ENCODE assay signal across 9 mouse cellular contexts in genomic region chr19:10831424-10831823, GRCm38 (mm10). TPM values are rescaled to one million over a fixed set of nuclear protein-coding genes. Genes with fewer than 3 reads are reported as not detected.
DNase-seq lines count a peak whose midpoint lies in the region; ATAC-seq and TF ChIP-seq lines count a peak whose summit lies in the region.
"Had no signal": no experiment of that assay in that cellular context is flagged by ENCODE, and none has a peak within 500 bp of the region (broad histone marks: within the 10 kb centered on the region; RNA-seq: fewer than 3 reads in every experiment).

No protein-coding gene starts in this region.

- DNase-seq in forebrain, embryonic 10.5 days (ENCODE audit: extremely low spot score, low spot score): peak; percentile 62
- peak; percentile 40 for DNase-seq in c-Kit-positive CD71-positive TER-119-positive erythroid progenitor cells, embryonic 14.5 days (ENCODE audit: low spot score)
- DNase-seq in gastrocnemius, adult 8-10 months (ENCODE audit: low spot score in 2 of 2): peak; percentile 45 to 50
- DNase-seq in lung, postnatal 14 days: peak; percentile 81
- DNase-seq in spleen, postnatal 36 days (ENCODE audit: low spot score in 2 of 2): peak; percentile 66 to 73

- peak; percentile 85 for TF ChIP-seq CTCF in ES-Bruce4 (IDR thresholded peaks at IDR 0.05; ENCODE audit: low read depth, low read length)

- H3K9ac ChIP-seq in forebrain, embryonic 13.5 days: no peak overlapping the region
- no peak overlapping the region for H3K9ac ChIP-seq in ES-Bruce4 (ENCODE audit: low read depth, poor library complexity, severe bottlenecking)
- no peak overlapping the region for H3K9ac ChIP-seq in kidney, embryonic 16.5 days (replicated peaks; ENCODE audit: low read length)
- H3K9ac ChIP-seq: limb, embryonic 12.5 days had no signal

- H3K9me3 ChIP-seq in forebrain, embryonic 10.5 days: no peaks in the 10 kb centered on the region
- no peaks in the 10 kb centered on the region for H3K9me3 ChIP-seq in forebrain, embryonic 13.5 days (replicated peaks)
- no peaks in the 10 kb centered on the region for H3K9me3 ChIP-seq in ES-Bruce4 (replicated peaks; ENCODE audit: control insufficient read depth, insufficient read depth, low read length, poor library complexity, severe bottlenecking)
- no peaks in the 10 kb centered on the region for H3K9me3 ChIP-seq in kidney, embryonic 16.5 days (ENCODE audit: low read length)
- H3K9me3 ChIP-seq: limb, embryonic 12.5 days had no signal

- TF ChIP-seq POLR2A in ES-Bruce4 (IDR thresholded peaks at IDR 0.05; ENCODE audit: insufficient read depth, low read length): no peak

- no peaks in the 10 kb centered on the region for H3K4me1 ChIP-seq in forebrain, embryonic 10.5 days
- no peaks in the 10 kb centered on the region for H3K4me1 ChIP-seq in forebrain, embryonic 13.5 days
- peaks cover 2% of the 10 kb centered on the region for H3K4me1 ChIP-seq in ES-Bruce4 (ENCODE audit: control insufficient read depth, insufficient read depth, low read length)
- H3K4me1 ChIP-seq in kidney, embryonic 16.5 days (ENCODE audit: insufficient read depth, low read length): no peaks in the 10 kb centered on the region; the same call in 1 of the 2 replicates
- H3K4me1 ChIP-seq: limb, embryonic 12.5 days had no signal

- H3K36me3 ChIP-seq in forebrain, embryonic 10.5 days (replicated peaks): no peaks in the 10 kb centered on the region
- H3K36me3 ChIP-seq in forebrain, embryonic 13.5 days (ENCODE audit: poor library complexity, severe bottlenecking): no peaks in the 10 kb centered on the region
- no peaks in the 10 kb centered on the region for H3K36me3 ChIP-seq in ES-Bruce4 (ENCODE audit: control insufficient read depth, insufficient read depth, low read length, poor library complexity, severe bottlenecking)
- H3K36me3 ChIP-seq in kidney, embryonic 16.5 days (ENCODE audit: insufficient read depth, low read length): no peaks in the 10 kb centered on the region
- H3K36me3 ChIP-seq: limb, embryonic 12.5 days had no signal

- H3K4me2 ChIP-seq in forebrain, embryonic 13.5 days: no peak overlapping the region
- no peak overlapping the region for H3K4me2 ChIP-seq in kidney, embryonic 16.5 days (replicated peaks; ENCODE audit: low read depth, low read length)
- H3K4me2 ChIP-seq: limb, embryonic 12.5 days had no signal

- no peak overlapping the region for H3K4me3 ChIP-seq in forebrain, embryonic 10.5 days
- no peak overlapping the region for H3K4me3 ChIP-seq in forebrain, embryonic 13.5 days
- H3K4me3 ChIP-seq in ES-Bruce4 (ENCODE audit: low read depth, low read length): no peak overlapping the region
- H3K4me3 ChIP-seq in kidney, embryonic 16.5 days (ENCODE audit: low read length): no peak overlapping the region
- H3K4me3 ChIP-seq: limb, embryonic 12.5 days had no signal

- TF ChIP-seq EP300 in ES-Bruce4 (IDR thresholded peaks at IDR 0.05; ENCODE audit: insufficient read depth, low read depth, low read length): no peak

- no peaks in the 10 kb centered on the region for H3K27me3 ChIP-seq in forebrain, embryonic 10.5 days (ENCODE audit: poor library complexity, severe bottlenecking)
- no peaks in the 10 kb centered on the region for H3K27me3 ChIP-seq in forebrain, embryonic 13.5 days
- H3K27me3 ChIP-seq in ES-Bruce4 (ENCODE audit: control insufficient read depth, insufficient read depth, low read length, poor library complexity, severe bottlenecking): no peaks in the 10 kb centered on the region
- H3K27me3 ChIP-seq in kidney, embryonic 16.5 days (ENCODE audit: insufficient read depth, low read length): no peaks in the 10 kb centered on the region
- H3K27me3 ChIP-seq: limb, embryonic 12.5 days had no signal

- ATAC-seq in forebrain, embryonic 13.5 days: no peak
- ATAC-seq in kidney, embryonic 16.5 days (ENCODE audit: low FRiP score, low TSS enrichment): peak; percentile 65; the same call in 1 of the 2 replicates

- WGBS in forebrain, embryonic 10.5 days: 9% methylated on average over 5 of the region's 5 CpGs
- WGBS in forebrain, embryonic 13.5 days: 10% methylated on average over 5 of the region's 5 CpGs
- 8% methylated on average over 5 of the region's 5 CpGs for WGBS in kidney, embryonic 16.5 days

- H3K27ac ChIP-seq in forebrain, embryonic 10.5 days: no peak overlapping the region
- no peak overlapping the region for H3K27ac ChIP-seq in forebrain, embryonic 13.5 days
- no peak overlapping the region for H3K27ac ChIP-seq in ES-Bruce4 (ENCODE audit: insufficient read depth, low read length)
- no peak overlapping the region for H3K27ac ChIP-seq in kidney, embryonic 16.5 days (ENCODE audit: low read length)
- H3K27ac ChIP-seq: limb, embryonic 12.5 days had no signal

RNA-seq across cellular contexts. Expression of gene Cd6, which starts 1.6 kb away (rescaled TPM):
- polyA plus RNA-seq in forebrain, embryonic 10.5 days (2016; fragmentation: Nextera tagmentation; extraction: Ambion mirVana): not detected in 2 replicates
- not detected in 2 replicates for polyA plus RNA-seq in forebrain, embryonic 13.5 days (2015; fragmentation: Nextera tagmentation; extraction: Ambion mirVana)
- polyA plus RNA-seq in ES-Bruce4 (2011; ENCODE audit: insufficient read depth, insufficient read length, low read depth, missing spikeins): not detected in 2 replicates
- total RNA-seq in gastrocnemius, adult 8-10 months (2022): not detected
- 0.13 TPM in 1 of 2 replicates, not detected in the other for polyA plus RNA-seq in kidney, embryonic 16.5 days (2015; fragmentation: Nextera tagmentation; extraction: Ambion mirVana)
- polyA plus RNA-seq: limb, embryonic 12.5 days had no signal

RNA-seq across cellular contexts. Expression of gene Slc15a3, which starts 8.1 kb away (rescaled TPM):
- polyA plus RNA-seq in forebrain, embryonic 10.5 days (2016; fragmentation: Nextera tagmentation; extraction: Ambion mirVana): 0.32 and 0.37 TPM in 2 replicates
- polyA plus RNA-seq in forebrain, embryonic 13.5 days (2015; fragmentation: Nextera tagmentation; extraction: Ambion mirVana): 0.15 and 0.30 TPM in 2 replicates
- polyA plus RNA-seq in ES-Bruce4 (2011; ENCODE audit: insufficient read depth, insufficient read length, low read depth, missing spikeins): not detected in 2 replicates
- under 1 TPM; 0.08 to 0.45 (median 0.22) TPM for total RNA-seq in gastrocnemius, adult 8-10 months (2022)
- polyA plus RNA-seq in kidney, embryonic 16.5 days (2015; fragmentation: Nextera tagmentation; extraction: Ambion mirVana): 0.54 and 0.85 TPM in 2 replicates

RNA-seq across cellular contexts. Expression of gene Tmem132a, which starts 38.3 kb away (rescaled TPM):
- 110 and 115 TPM in 2 replicates for polyA plus RNA-seq in forebrain, embryonic 10.5 days (2016; fragmentation: Nextera tagmentation; extraction: Ambion mirVana)
- polyA plus RNA-seq in forebrain, embryonic 13.5 days (2015; fragmentation: Nextera tagmentation; extraction: Ambion mirVana): 131 and 135 TPM in 2 replicates
- polyA plus RNA-seq in ES-Bruce4 (2011; ENCODE audit: insufficient read depth, insufficient read length, low read depth, missing spikeins): 16.5 and 17.2 TPM in 2 replicates
- 1 to 10 TPM; 2.7 to 4.3 (median 3.4) TPM for total RNA-seq in gastrocnemius, adult 8-10 months (2022)
- 88.6 and 94.4 TPM in 2 replicates for polyA plus RNA-seq in kidney, embryonic 16.5 days (2015; fragmentation: Nextera tagmentation; extraction: Ambion mirVana)

RNA-seq across cellular contexts. Expression of gene Tmem109, which starts 50.4 kb away (rescaled TPM):
- polyA plus RNA-seq in forebrain, embryonic 10.5 days (2016; fragmentation: Nextera tagmentation; extraction: Ambion mirVana): 51.4 and 53.8 TPM in 2 replicates
- 33.6 and 35.6 TPM in 2 replicates for polyA plus RNA-seq in forebrain, embryonic 13.5 days (2015; fragmentation: Nextera tagmentation; extraction: Ambion mirVana)
- polyA plus RNA-seq in ES-Bruce4 (2011; ENCODE audit: insufficient read depth, insufficient read length, low read depth, missing spikeins): 16.3 and 20.1 TPM in 2 replicates
- total RNA-seq in gastrocnemius, adult 8-10 months (2022): 100 to 1,000 TPM; 228 to 296 (median 253) TPM
- polyA plus RNA-seq in kidney, embryonic 16.5 days (2015; fragmentation: Nextera tagmentation; extraction: Ambion mirVana): 115 and 118 TPM in 2 replicates
